Mouse (Mus musculus) heart, embryonic 12.5 days (tissue): ENCODE measurements around the gene Gm20388. TPM values are rescaled to one million over a fixed set of nuclear protein-coding genes. Genes with fewer than 3 reads are reported as not detected.

Experiments
- ATAC-seq: fragments of 200-750 bp; cut with Nextera tagmentation; 2 replicates; pipeline ENCODE4 v1.8.0; 2017; ENCODE audit warnings: moderate TSS enrichment, moderate library complexity; ENCODE audit not compliant: insufficient number of reproducible peaks, low FRiP score
- H3K27ac ChIP-seq: fragments of 300-500 bp; sonication (generic); 2 replicates; pipeline ENCODE4 v1.5.1; 2016; ENCODE audit warnings: mild to moderate bottlenecking, moderate library complexity; ENCODE audit not compliant: poor library complexity, severe bottlenecking
- H3K27me3 ChIP-seq: fragments of 300-500 bp; sonication (generic); replicated peaks from 2 replicates; pipeline ENCODE4 v1.6.1; 2016; ENCODE audit warnings: mild to moderate bottlenecking, moderate library complexity
- H3K36me3 ChIP-seq: fragments of 300-500 bp; sonication (generic); 2 replicates; pipeline ENCODE4 v1.6.1; 2016; ENCODE audit warnings: mild to moderate bottlenecking, moderate library complexity
- H3K4me1 ChIP-seq: fragments of 300-500 bp; sonication (generic); replicated peaks from 2 replicates; pipeline ENCODE4 v1.6.1; 2016; ENCODE audit warnings: mild to moderate bottlenecking
- H3K4me2 ChIP-seq: fragments of 300-500 bp; sonication (generic); 2 replicates; pipeline ENCODE4 v1.6.1; 2016; ENCODE audit warnings: mild to moderate bottlenecking, moderate library complexity
- H3K4me3 ChIP-seq: fragments of 300-500 bp; sonication (generic); 2 replicates; pipeline ENCODE4 v1.5.1; 2016; ENCODE audit warnings: mild to moderate bottlenecking
- H3K9ac ChIP-seq: fragments of 300-500 bp; sonication (generic); 2 replicates; pipeline ENCODE4 v1.6.1; 2016; ENCODE audit warnings: mild to moderate bottlenecking, moderate library complexity
- H3K9me3 ChIP-seq: fragments of 300-500 bp; sonication (generic); replicated peaks from 2 replicates; pipeline ENCODE4 v1.6.1; 2016; ENCODE audit warnings: mild to moderate bottlenecking, moderate library complexity
- WGBS: fragments of 180-500 bp; shearing (Covaris S2); methylation state at CpG from one replicate; pipeline ENCODE4 v1.1.7; 2016; 5-methylcytosine and 5-hydroxymethylcytosine counted together
- polyA plus RNA-seq: library from polyadenylated mRNA; unstranded; fragments of >200 nt; fragmentation: Nextera tagmentation; extraction: Ambion mirVana; gene quantifications from 2 replicates; pipeline ENCODE4 v1.2.1, GENCODE M21; 2016

Gene Gm20388
- polyA plus RNA-seq, 1 experiment from 2014 or later = not detected

- H3K9me3 ChIP-seq = no peaks in the 10 kb centered on the region
- WGBS = 5% methylated on average over 21 of the region's 21 CpGs
- no peak overlapping the region for H3K27ac ChIP-seq
- peak overlapping the region; percentile 60 for H3K9ac ChIP-seq
- H3K36me3 ChIP-seq = no peaks in the 10 kb centered on the region
- H3K4me2 ChIP-seq = peak overlapping the region; percentile 99
- H3K4me1 ChIP-seq = peaks cover 35% of the 10 kb centered on the region
- H3K27me3 ChIP-seq = peaks cover 19% of the 10 kb centered on the region
- ATAC-seq = no peak; the same call in 1 of the 2 replicates
- peak overlapping the region; percentile 68 for H3K4me3 ChIP-seq
Observed at GRCm38 (mm10) chr8:123333091-123333587, 3422.5 kb downstream of the Gm20388 start.

- no peak for ATAC-seq
- no peaks in the 10 kb centered on the region for H3K9me3 ChIP-seq
- peaks cover 19% of the 10 kb centered on the region for H3K27me3 ChIP-seq
- H3K9ac ChIP-seq = no peak overlapping the region
- H3K27ac ChIP-seq = peak overlapping the region; percentile 30; the same call in 1 of the 2 replicates
- whole genome bisulfite sequencing = 5% methylated on average over 7 of the region's 7 CpGs
- peak overlapping the region; percentile 34 for H3K4me2 ChIP-seq
- H3K36me3 ChIP-seq = no peaks in the 10 kb centered on the region
- H3K4me1 ChIP-seq = peaks cover 35% of the 10 kb centered on the region
- H3K4me3 ChIP-seq = peak overlapping the region; percentile 21; the same call in 1 of the 2 replicates
Observed at GRCm38 (mm10) chr8:123333864-123334263, 3423.2 kb downstream of the Gm20388 start.

- no peaks in the 10 kb centered on the region for H3K36me3 ChIP-seq
Observed at GRCm38 (mm10) chr8:123334467-123334866, 3423.8 kb downstream of the Gm20388 start.

GRCm38 (mm10) chr8:123337475-123337874, 3426.8 kb downstream of the Gm20388 start:
- peaks cover 19% of the 10 kb centered on the region for H3K27me3 ChIP-seq
- no peak overlapping the region for H3K4me3 ChIP-seq
- no peak overlapping the region for H3K9ac ChIP-seq
- no peaks in the 10 kb centered on the region for H3K36me3 ChIP-seq
- H3K4me2 ChIP-seq = no peak overlapping the region
- H3K27ac ChIP-seq = no peak overlapping the region
- no peak for ATAC-seq
- peaks cover 5% of the 10 kb centered on the region for H3K9me3 ChIP-seq
- WGBS = 75% methylated on average over 3 of the region's 3 CpGs
- peaks cover 21% of the 10 kb centered on the region for H3K4me1 ChIP-seq

More at GRCm38 (mm10) chr8:123334467-123334866, 3423.8 kb downstream of the Gm20388 start:
- H3K4me2 ChIP-seq = peak overlapping the region; percentile 34
- peak overlapping the region; percentile 30; the same call in 1 of the 2 replicates for H3K27ac ChIP-seq
- H3K27me3 ChIP-seq = peaks cover 19% of the 10 kb centered on the region
- 15% methylated on average over 1 of the region's 1 CpGs for WGBS
- peaks cover 35% of the 10 kb centered on the region for H3K4me1 ChIP-seq
- no peak overlapping the region for H3K9ac ChIP-seq
- no peak overlapping the region for H3K4me3 ChIP-seq
- no peak for ATAC-seq
- no peaks in the 10 kb centered on the region for H3K9me3 ChIP-seq

GRCm38 (mm10) chr8:123340071-123340470, 3429.4 kb downstream of the Gm20388 start:
- peaks cover 11% of the 10 kb centered on the region for H3K4me1 ChIP-seq
- no peak overlapping the region for H3K27ac ChIP-seq
- no peaks in the 10 kb centered on the region for H3K27me3 ChIP-seq
- H3K36me3 ChIP-seq = no peaks in the 10 kb centered on the region
- peaks cover 5% of the 10 kb centered on the region for H3K9me3 ChIP-seq
- no peak overlapping the region for H3K4me2 ChIP-seq
- no peak for ATAC-seq
- WGBS = 94% methylated on average over 4 of the region's 4 CpGs
- no peak overlapping the region for H3K9ac ChIP-seq
- H3K4me3 ChIP-seq = no peak overlapping the region

- Histone ChIP-seq H3K9ac (no peak overlapping the region), H3K9me3 (peaks cover 5% of the 10 kb centered on the region), H3K27me3 (no peaks in the 10 kb centered on the region), H3K27ac (no peak overlapping the region), H3K36me3 (no peaks in the 10 kb centered on the region), H3K4me1 (peaks cover 11% of the 10 kb centered on the region), H3K4me2 (no peak overlapping the region), H3K4me3 (no peak overlapping the region)
- ATAC-seq = no peak
- 81% methylated on average over 27 of the region's 27 CpGs for WGBS
Observed at GRCm38 (mm10) chr8:123341040-123342015, 3430.7 kb downstream of the Gm20388 start.

GRCm38 (mm10) chr8:123342253-123342652, 3431.6 kb downstream of the Gm20388 start:
- Histone ChIP-seq H3K9me3 (peaks cover 5% of the 10 kb centered on the region), H3K27ac (no peak overlapping the region), H3K9ac (no peak overlapping the region), H3K4me2 (no peak overlapping the region), H3K4me3 (no peak overlapping the region), H3K4me1 (peaks cover 11% of the 10 kb centered on the region), H3K27me3 (no peaks in the 10 kb centered on the region), H3K36me3 (no peaks in the 10 kb centered on the region)
- ATAC-seq = no peak
- WGBS = 69% methylated on average over 8 of the region's 8 CpGs

DNA sequence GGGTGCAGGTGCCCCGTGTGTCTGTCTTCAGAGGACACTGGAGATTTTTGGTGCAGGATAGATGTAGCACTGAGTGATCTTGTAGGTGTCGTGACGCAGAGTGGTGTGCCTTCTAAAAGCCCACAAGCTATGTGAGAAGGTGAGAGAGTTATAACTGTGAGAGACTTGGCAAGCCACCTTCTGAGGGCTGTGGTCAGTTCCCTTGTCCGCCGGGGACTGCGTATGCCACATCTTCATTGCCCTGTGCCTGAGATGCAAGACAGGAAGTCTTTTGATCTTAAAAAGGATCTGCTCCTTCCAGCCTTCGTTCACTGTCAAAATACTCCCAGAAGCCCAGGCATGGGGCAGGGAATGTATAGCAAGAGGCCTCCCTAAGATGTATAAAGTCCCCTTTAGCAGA, 3432.3 kb downstream of the Gm20388 start:
- H3K27me3 ChIP-seq = no peaks in the 10 kb centered on the region; the same call in 1 of the 2 replicates
- no peak for ATAC-seq
- WGBS = 72% methylated on average over 7 of the region's 7 CpGs
- H3K4me1 ChIP-seq = peaks cover 15% of the 10 kb centered on the region
- no peaks in the 10 kb centered on the region for H3K36me3 ChIP-seq
- H3K27ac ChIP-seq = no peak overlapping the region
- H3K9me3 ChIP-seq = peaks cover 5% of the 10 kb centered on the region
- no peak overlapping the region for H3K9ac ChIP-seq
- H3K4me3 ChIP-seq = no peak overlapping the region
- H3K4me2 ChIP-seq = no peak overlapping the region

- no peak overlapping the region for H3K9ac ChIP-seq
- H3K27ac ChIP-seq = 0 out of 2 replicates have a peak overlapping the region, but pooled peaks have one; percentile 4
- no peaks in the 10 kb centered on the region for H3K36me3 ChIP-seq
- peaks cover 20% of the 10 kb centered on the region for H3K4me1 ChIP-seq
- H3K4me3 ChIP-seq = no peak overlapping the region
- no peak overlapping the region for H3K4me2 ChIP-seq
- H3K27me3 ChIP-seq = no peaks in the 10 kb centered on the region; the same call in 1 of the 2 replicates
- peaks cover 5% of the 10 kb centered on the region for H3K9me3 ChIP-seq
- WGBS = 72% methylated on average over 12 of the region's 12 CpGs
- no peak for ATAC-seq
Observed at GRCm38 (mm10) chr8:123343422-123343821, 3432.8 kb downstream of the Gm20388 start.

GRCm38 (mm10) chr8:123345135-123345534, 3434.5 kb downstream of the Gm20388 start:
- Histone ChIP-seq H3K27ac (no peak overlapping the region), H3K9me3 (peaks cover under 1% of the 10 kb centered on the region), H3K4me1 (peaks cover 28% of the 10 kb centered on the region), H3K9ac (no peak overlapping the region), H3K27me3 (no peaks in the 10 kb centered on the region; the same call in 1 of the 2 replicates), H3K36me3 (no peaks in the 10 kb centered on the region), H3K4me3 (no peak overlapping the region), H3K4me2 (no peak overlapping the region)
- 73% methylated on average over 8 of the region's 8 CpGs for WGBS
- ATAC-seq = no peak

DNA sequence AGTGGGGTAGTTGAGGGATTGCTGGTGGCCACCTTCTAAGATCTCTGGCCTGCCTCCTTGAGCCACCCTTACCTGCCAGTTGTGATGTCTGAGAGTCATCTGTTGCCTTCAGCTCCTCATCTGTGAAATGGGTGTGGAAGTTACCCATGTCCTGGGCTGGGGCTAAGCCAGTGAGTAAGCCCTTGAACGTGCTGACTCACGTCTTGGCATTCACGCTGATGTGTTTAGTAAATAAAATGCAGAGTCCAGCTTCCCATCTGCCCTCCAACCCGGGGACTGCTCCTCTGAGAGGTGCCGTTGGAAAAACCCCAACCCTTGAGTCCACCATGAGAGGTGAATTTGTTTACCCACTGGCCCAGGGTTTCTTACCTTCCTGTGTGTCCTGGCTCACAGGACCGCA, 3435.2 kb downstream of the Gm20388 start:
- H3K4me3 ChIP-seq = no peak overlapping the region
- no peaks in the 10 kb centered on the region for H3K9me3 ChIP-seq
- H3K27ac ChIP-seq = no peak overlapping the region
- H3K9ac ChIP-seq = no peak overlapping the region
- H3K36me3 ChIP-seq = no peaks in the 10 kb centered on the region
- H3K4me2 ChIP-seq = no peak overlapping the region
- no peak for ATAC-seq
- WGBS = 74% methylated on average over 6 of the region's 6 CpGs
- peaks cover 28% of the 10 kb centered on the region for H3K4me1 ChIP-seq
- H3K27me3 ChIP-seq = no peaks in the 10 kb centered on the region; the same call in 1 of the 2 replicates
